Mouse (Mus musculus) midbrain, embryonic 11.5 days (tissue): ENCODE measurements around the gene Itpk1. TPM values are rescaled to one million over a fixed set of nuclear protein-coding genes. Genes with fewer than 3 reads are reported as not detected.

Source experiments
- ATAC-seq: fragments of 200-750 bp; cut with Nextera tagmentation; 2 replicates; pipeline ENCODE4 v1.8.0; 2017; ENCODE audit warnings: moderate TSS enrichment, moderate library complexity; ENCODE audit not compliant: low FRiP score
- DNase-seq: peaks from one replicate; pipeline ENCODE4 v3.0.0; 2015; ENCODE audit warnings: low spot score; ENCODE audit errors: missing footprints
- H3K27ac ChIP-seq: fragments of 300-500 bp; sonication (generic); 2 replicates; pipeline ENCODE4 v1.5.1; 2014; ENCODE audit warnings: low read depth, low read length
- H3K27me3 ChIP-seq: fragments of 300-500 bp; sonication (generic); 2 replicates; pipeline ENCODE4 v1.6.1; 2014; ENCODE audit warnings: mild to moderate bottlenecking, low read length, moderate library complexity, mixed read lengths; ENCODE audit not compliant: control insufficient read depth, insufficient read depth
- H3K36me3 ChIP-seq: fragments of 300-500 bp; sonication (generic); 2 replicates; pipeline ENCODE4 v1.6.1; 2014; ENCODE audit warnings: mild to moderate bottlenecking, low read length, moderate library complexity, mixed read lengths; ENCODE audit not compliant: control insufficient read depth, insufficient read depth
- H3K4me1 ChIP-seq: fragments of 300-500 bp; sonication (generic); 2 replicates; pipeline ENCODE4 v1.6.1; 2014; ENCODE audit warnings: low read length; ENCODE audit not compliant: control insufficient read depth, insufficient read depth
- H3K4me2 ChIP-seq: fragments of 300-500 bp; sonication (generic); 2 replicates; pipeline ENCODE4 v1.6.1; 2014; ENCODE audit warnings: mild to moderate bottlenecking, moderate library complexity
- H3K4me3 ChIP-seq: fragments of 300-500 bp; sonication (generic); 2 replicates; pipeline ENCODE4 v1.5.1; 2014; ENCODE audit warnings: low read depth, low read length
- H3K9ac ChIP-seq: fragments of 300-500 bp; sonication (generic); 2 replicates; pipeline ENCODE4 v1.6.1; 2014; ENCODE audit warnings: low read length
- H3K9me3 ChIP-seq: fragments of 300-500 bp; sonication (generic); 2 replicates; pipeline ENCODE4 v1.6.1; 2016; ENCODE audit warnings: low read length; ENCODE audit not compliant: control insufficient read depth
- WGBS: fragments of 180-500 bp; shearing (Covaris S2); extraction: QIAGEN DNeasy Blood & Tissue Kit; methylation state at CpG from one replicate; pipeline ENCODE4 v1.1.7; 2014; 5-methylcytosine and 5-hydroxymethylcytosine counted together
- polyA plus RNA-seq: library from polyadenylated mRNA; unstranded; fragments of >200 nt; fragmentation: Nextera tagmentation; extraction: Ambion mirVana; gene quantifications from 2 replicates; pipeline ENCODE4 v1.2.1, GENCODE M21; 2014

The Itpk1 gene
- polyA plus RNA-seq, 1 experiment from 2014 or later: 14.2 TPM

DNA sequence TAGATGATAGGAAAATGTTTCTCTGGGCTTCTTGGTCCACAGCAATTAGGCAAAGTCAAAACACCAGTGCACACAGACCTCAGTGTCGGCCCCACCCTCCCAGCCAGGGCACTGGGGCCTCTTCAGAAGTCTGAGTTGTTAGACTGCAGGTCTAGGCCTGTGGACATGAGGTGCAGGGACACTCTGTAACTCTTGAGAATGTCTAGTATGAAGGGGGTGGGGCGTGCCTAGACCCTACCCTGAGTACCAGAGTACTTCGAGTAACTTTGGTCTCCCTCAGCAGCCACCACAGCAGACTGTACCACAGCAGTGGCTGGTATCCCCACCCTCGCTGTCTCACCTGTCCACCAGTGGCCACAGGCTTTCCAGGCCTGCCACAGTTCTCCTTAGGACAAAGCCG lies 18.4 kb downstream of the Itpk1 start:
- H3K4me1 ChIP-seq: peaks cover 11% of the 10 kb centered on the region
- no peak overlapping the region for H3K27ac ChIP-seq

GRCm38 (mm10) chr12:102685523-102685931 lies 19.2 kb downstream of the Itpk1 start:
- Histone ChIP-seq H3K9ac (no peak overlapping the region), H3K36me3 (no peaks in the 10 kb centered on the region), H3K4me2 (no peak overlapping the region), H3K27me3 (no peaks in the 10 kb centered on the region), H3K9me3 (no peaks in the 10 kb centered on the region), H3K4me3 (no peak overlapping the region), H3K27ac (no peak overlapping the region), H3K4me1 (peaks cover 8% of the 10 kb centered on the region)
- no peak for ATAC-seq
- DNase-seq: no peak
- WGBS: 61% methylated on average over 9 of the region's 9 CpGs

More for the DNA sequence above, 18.4 kb downstream of the Itpk1 start:
- Histone ChIP-seq H3K9me3 (no peaks in the 10 kb centered on the region), H3K4me3 (no peak overlapping the region), H3K9ac (no peak overlapping the region), H3K36me3 (no peaks in the 10 kb centered on the region), H3K4me2 (no peak overlapping the region), H3K27me3 (no peaks in the 10 kb centered on the region)
- DNase-seq: no peak
- ATAC-seq: no peak
- 87% methylated on average over 5 of the region's 5 CpGs for WGBS

DNA sequence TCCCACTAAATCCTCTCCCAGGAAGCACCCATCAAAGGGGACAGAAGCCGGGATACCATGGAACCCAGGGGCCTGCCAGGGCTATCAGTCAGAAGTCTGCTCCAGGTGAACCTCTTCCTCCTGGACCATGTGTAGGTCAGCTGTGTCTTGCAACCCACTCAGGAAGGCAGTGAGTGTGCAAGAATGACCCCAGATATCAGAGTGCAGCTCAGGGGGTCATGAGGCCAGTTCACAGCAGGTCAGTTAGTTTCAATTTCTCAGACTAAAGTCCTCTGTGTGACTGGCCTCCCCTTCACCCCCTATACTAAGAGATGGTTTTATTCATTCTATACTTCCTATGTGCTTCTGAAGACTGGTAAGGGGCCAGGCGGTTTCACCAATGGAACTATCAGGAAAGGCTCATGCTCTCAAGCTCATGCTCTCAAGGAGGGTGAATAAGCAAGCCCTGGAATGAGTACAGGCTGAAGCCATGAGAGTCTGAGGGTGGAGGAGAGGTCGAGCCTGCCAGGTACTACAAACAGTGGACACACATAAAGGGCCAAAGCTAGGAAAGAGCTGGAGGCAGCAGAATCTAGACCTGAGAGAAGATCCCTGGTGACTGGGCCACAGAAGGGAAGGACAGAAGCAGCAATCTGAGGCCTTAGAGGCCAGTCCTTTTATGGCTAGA lies 19.9 kb downstream of the Itpk1 start:
- Histone ChIP-seq H3K9me3 (no peaks in the 10 kb centered on the region), H3K4me3 (no peak overlapping the region), H3K27me3 (no peaks in the 10 kb centered on the region), H3K4me2 (no peak overlapping the region), H3K36me3 (no peaks in the 10 kb centered on the region), H3K27ac (no peak overlapping the region), H3K9ac (no peak overlapping the region), H3K4me1 (peaks cover 8% of the 10 kb centered on the region)
- DNase-seq (no peak), ATAC-seq (no peak)
- 65% methylated on average over 3 of the region's 3 CpGs for WGBS

GRCm38 (mm10) chr12:102683979-102684378 lies 20.8 kb downstream of the Itpk1 start:
- Histone ChIP-seq H3K27me3 (no peaks in the 10 kb centered on the region), H3K4me2 (no peak overlapping the region), H3K27ac (no peak overlapping the region), H3K9me3 (no peaks in the 10 kb centered on the region), H3K4me3 (no peak overlapping the region), H3K4me1 (peaks cover 13% of the 10 kb centered on the region), H3K9ac (no peak overlapping the region), H3K36me3 (no peaks in the 10 kb centered on the region)
- ATAC-seq (no peak), DNase-seq (no peak)
- WGBS: 43% methylated on average over 5 of the region's 5 CpGs

- Histone ChIP-seq H3K4me1 (peaks cover 18% of the 10 kb centered on the region), H3K4me3 (no peak overlapping the region), H3K27ac (no peak overlapping the region), H3K36me3 (no peaks in the 10 kb centered on the region), H3K9ac (no peak overlapping the region), H3K9me3 (no peaks in the 10 kb centered on the region), H3K4me2 (no peak overlapping the region), H3K27me3 (no peaks in the 10 kb centered on the region)
- DNase-seq: no peak
- no peak for ATAC-seq
- WGBS: 81% methylated on average over 6 of the region's 6 CpGs
Measured at GRCm38 (mm10) chr12:102683438-102683837, 21.3 kb downstream of the Itpk1 start.

DNA sequence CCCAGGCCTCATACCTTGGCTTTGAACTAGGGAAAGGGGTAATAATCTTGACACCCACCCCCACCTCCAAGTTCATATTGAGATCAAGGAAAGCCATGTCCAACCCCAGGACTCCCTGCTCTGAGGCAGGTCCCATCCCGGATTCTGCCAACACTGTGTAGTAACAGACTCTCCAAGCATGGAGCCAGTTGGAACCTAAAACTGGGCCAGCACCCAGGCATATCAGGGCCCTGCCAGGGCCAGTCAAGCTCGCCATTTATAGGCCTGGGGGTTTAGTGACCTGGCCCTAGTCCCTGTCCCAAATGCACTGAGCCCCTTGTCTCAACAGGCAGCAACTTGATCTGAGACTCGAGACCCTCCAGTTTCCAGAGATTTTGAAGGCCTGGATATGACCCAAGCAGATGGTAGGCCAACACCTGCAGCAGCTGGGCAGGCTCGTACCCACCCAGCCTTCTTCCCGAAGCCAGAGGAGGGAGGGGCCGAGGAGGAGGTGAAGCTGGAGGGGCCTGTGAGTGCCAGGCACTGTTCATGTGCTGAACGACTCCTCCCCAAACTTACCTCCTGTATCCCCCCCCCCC lies 21.9 kb downstream of the Itpk1 start:
- DNase-seq: no peak
- Histone ChIP-seq H3K36me3 (no peaks in the 10 kb centered on the region), H3K9ac (no peak overlapping the region), H3K4me3 (no peak overlapping the region), H3K4me1 (peaks cover 20% of the 10 kb centered on the region), H3K27me3 (no peaks in the 10 kb centered on the region), H3K4me2 (no peak overlapping the region), H3K27ac (no peak overlapping the region), H3K9me3 (no peaks in the 10 kb centered on the region)
- ATAC-seq: no peak
- WGBS: 87% methylated on average over 6 of the region's 7 CpGs

GRCm38 (mm10) chr12:102682085-102682484 lies 22.6 kb downstream of the Itpk1 start:
- no peaks in the 10 kb centered on the region for H3K9me3 ChIP-seq

GRCm38 (mm10) chr12:102681590-102681989 lies 23.1 kb downstream of the Itpk1 start:
- Histone ChIP-seq H3K27ac (no peak overlapping the region), H3K4me1 (peaks cover 20% of the 10 kb centered on the region), H3K4me2 (no peak overlapping the region), H3K9ac (no peak overlapping the region), H3K36me3 (no peaks in the 10 kb centered on the region), H3K9me3 (no peaks in the 10 kb centered on the region), H3K27me3 (no peaks in the 10 kb centered on the region), H3K4me3 (no peak overlapping the region)
- no peak for ATAC-seq
- WGBS: 73% methylated on average over 7 of the region's 7 CpGs
- no peak for DNase-seq

More at GRCm38 (mm10) chr12:102682085-102682484, 22.6 kb downstream of the Itpk1 start:
- Histone ChIP-seq H3K9ac (no peak overlapping the region), H3K4me2 (no peak overlapping the region), H3K27ac (no peak overlapping the region), H3K4me1 (peaks cover 20% of the 10 kb centered on the region), H3K4me3 (no peak overlapping the region), H3K27me3 (no peaks in the 10 kb centered on the region), H3K36me3 (no peaks in the 10 kb centered on the region)
- no peak for DNase-seq
- 89% methylated on average over 5 of the region's 5 CpGs for WGBS
- no peak for ATAC-seq

DNA sequence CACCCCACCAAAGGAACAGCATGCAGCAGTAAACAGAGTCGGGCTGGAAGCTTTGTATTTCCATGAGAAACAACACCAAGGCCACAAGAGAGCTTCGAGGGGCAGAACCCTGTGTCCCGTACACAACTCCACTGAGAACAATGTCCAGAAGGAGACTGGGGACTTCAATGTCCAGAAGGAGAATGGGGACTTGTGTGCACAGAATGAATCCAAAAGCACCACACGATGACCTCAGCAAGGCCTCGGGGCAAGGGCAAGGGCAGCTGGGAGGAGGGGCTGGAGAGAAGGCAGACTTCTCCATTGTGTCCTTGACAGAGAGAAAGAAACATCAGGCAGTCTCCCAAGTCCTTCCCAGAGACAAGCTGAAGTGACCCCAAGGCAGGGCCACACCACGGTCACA lies 25.9 kb downstream of the Itpk1 start:
- ATAC-seq (no peak), DNase-seq (no peak)
- Histone ChIP-seq H3K4me1 (peaks cover 16% of the 10 kb centered on the region), H3K4me2 (no peak overlapping the region), H3K27me3 (no peaks in the 10 kb centered on the region), H3K36me3 (no peaks in the 10 kb centered on the region), H3K9me3 (no peaks in the 10 kb centered on the region), H3K27ac (no peak overlapping the region), H3K9ac (no peak overlapping the region), H3K4me3 (no peak overlapping the region)
- 26% methylated on average over 6 of the region's 6 CpGs for whole genome bisulfite sequencing
